Mouse (Mus musculus) spleen, adult 12 weeks (tissue): ENCODE data around the gene Olfr461.
"Not testable (repeated sequence)": the region's sequence is repeated elsewhere in the genome, so short reads cannot be mapped to it uniquely, and the experiment has no call there.

ENCODE experiments used
- DNase-seq: peaks from one replicate; pipeline ENCODE4 v3.0.0; 2022; ENCODE audit warnings: low spot score

Olfr461 gene

GRCm38 (mm10) chr6:40554950-40555349 is at the start of gene Olfr461:
Gene Olfr461 (minus strand): TSS chr6:40555050.
- DNase-seq: no peak

GRCm38 (mm10) chr6:40598546-40598945 is 43.7 kb upstream of the Olfr461 start:
- DNase-seq: not testable (repeated sequence)

GRCm38 (mm10) chr6:40594804-40595550 is 40.1 kb upstream of the Olfr461 start:
- DNase-seq: no peak

- no peak for DNase-seq
These were observed 33.5 kb upstream of the Olfr461 start for GRCm38 (mm10) chr6:40588346-40588745.

GRCm38 (mm10) chr6:40585645-40586044 is 30.8 kb upstream of the Olfr461 start, which contains the start of gene Clec5a:
Gene Clec5a (minus strand): TSS chr6:40585821.
- no peak for DNase-seq

GRCm38 (mm10) chr6:40584336-40584735 is 29.5 kb upstream of the Olfr461 start:
- no peak for DNase-seq

- no peak for DNase-seq
These were observed 21.5 kb upstream of the Olfr461 start for GRCm38 (mm10) chr6:40576305-40576704.

- DNase-seq: no peak
These were observed 18.8 kb upstream of the Olfr461 start for GRCm38 (mm10) chr6:40573618-40574017.

GRCm38 (mm10) chr6:40569187-40569586 is 14.3 kb upstream of the Olfr461 start, which contains the start of gene Olfr460:
Gene Olfr460 (plus strand): TSS chr6:40569487.
- no peak for DNase-seq

- DNase-seq: no peak
These were observed 10.2 kb downstream of the Olfr461 start for GRCm38 (mm10) chr6:40544690-40545089.

- DNase-seq: no peak
These were observed 35.4 kb downstream of the Olfr461 start, which contains the start of gene Prss37 for GRCm38 (mm10) chr6:40519408-40519807. Gene Prss37 (minus strand): TSS chr6:40519508.

GRCm38 (mm10) chr6:40493229-40493628 is 61.6 kb downstream of the Olfr461 start, which contains the start of gene Tas2r108:
Gene Tas2r108 (plus strand): TSS chr6:40493529.
- DNase-seq: no peak
